Mouse (Mus musculus) ES-Bruce4 (cell line): ENCODE data around the gene Slit2.

Experiments
- CTCF ChIP-seq: IDR thresholded peaks from one replicate; pipeline ENCODE4 v1.8.1; 2011; ENCODE audit warnings: low read depth, low read length
- EP300 ChIP-seq: IDR thresholded peaks from 2 replicates; pipeline ENCODE4 v1.6.1; 2011; ENCODE audit warnings: low read depth, low read length; ENCODE audit not compliant: insufficient read depth
- POLR2A ChIP-seq: IDR thresholded peaks from one replicate; pipeline ENCODE4 v1.8.1; 2011; ENCODE audit warnings: low read length; ENCODE audit not compliant: insufficient read depth

- TF ChIP-seq POLR2A (no peak), CTCF (no peak), EP300 (no peak)
Observed at GRCm38 (mm10) chr5:48230430-48231080, 247.6 kb downstream of the Slit2 start.
